Mouse (Mus musculus) CD4-positive, CD25-positive, alpha-beta regulatory T cell, adult 2 months (primary cell): ENCODE results near the gene Dll3.

Experiments
- DNase-seq: peaks from one replicate; pipeline ENCODE4 v3.0.0-alpha.2; 2012; ENCODE audit warnings: low read depth, low spot score

The Dll3 gene

GRCm38 (mm10) chr7:28301616-28302433 is at the start of gene Dll3:
TSS of gene Dll3 (minus strand) at chr7:28302238.
- peak; percentile 49 for DNase-seq

- no peak for DNase-seq
These were observed 49.7 kb upstream of the Dll3 start for GRCm38 (mm10) chr7:28351676-28352191.

- peak; percentile 99 for DNase-seq
These were observed 48.3 kb upstream of the Dll3 start, which contains the start of gene Rps16 for GRCm38 (mm10) chr7:28350155-28350883. TSS of gene Rps16 (plus strand) at chr7:28350652.

- no peak for DNase-seq
These were observed 46.6 kb upstream of the Dll3 start for GRCm38 (mm10) chr7:28348601-28349000.

GRCm38 (mm10) chr7:28347746-28348145 is 45.7 kb upstream of the Dll3 start:
- no peak for DNase-seq

- peak; percentile 92 for DNase-seq
These were observed 42.6 kb upstream of the Dll3 start for GRCm38 (mm10) chr7:28344637-28345036.

- DNase-seq: no peak
These were observed 39.3 kb upstream of the Dll3 start for GRCm38 (mm10) chr7:28341381-28341780.

- peak; percentile 81 for DNase-seq
These were observed 37.3 kb upstream of the Dll3 start for GRCm38 (mm10) chr7:28339213-28339917.

- peak; percentile 99 for DNase-seq
These were observed 36.3 kb upstream of the Dll3 start, which contains the start of gene Supt5 for GRCm38 (mm10) chr7:28338108-28338998. TSS of gene Supt5 (minus strand) at chr7:28338746.

GRCm38 (mm10) chr7:28335471-28335870 is 33.4 kb upstream of the Dll3 start:
- no peak for DNase-seq

GRCm38 (mm10) chr7:28334534-28334933 is 32.5 kb upstream of the Dll3 start:
- DNase-seq: no peak

GRCm38 (mm10) chr7:28328260-28328659 is 26.2 kb upstream of the Dll3 start:
- no peak for DNase-seq

GRCm38 (mm10) chr7:28326457-28326856 is 24.4 kb upstream of the Dll3 start:
- DNase-seq: peak; percentile 30

- DNase-seq: no peak
These were observed 23.3 kb upstream of the Dll3 start for GRCm38 (mm10) chr7:28325293-28325692.

GRCm38 (mm10) chr7:28321974-28322720 is 20.1 kb upstream of the Dll3 start:
- no peak for DNase-seq

- no peak for DNase-seq
These were observed 16.7 kb upstream of the Dll3 start for GRCm38 (mm10) chr7:28318714-28319113.

GRCm38 (mm10) chr7:28318036-28318435 is 16.0 kb upstream of the Dll3 start:
- no peak for DNase-seq

- DNase-seq: peak; percentile 98
These were observed 10.0 kb upstream of the Dll3 start, which contains the start of gene Timm50 for GRCm38 (mm10) chr7:28311926-28312543. TSS of gene Timm50 (minus strand) at chr7:28312072.

GRCm38 (mm10) chr7:28311151-28311925 is 9.3 kb upstream of the Dll3 start:
- DNase-seq: peak; percentile 19
